Mouse (Mus musculus): ENCODE measurements at regions not wholly inside any gene's neighbourhood (a gene's known extent, or its start where the extent isn't known, plus 50 kb on each side); places are given as distances from the start of the nearest gene placed in this dataset.

DNA sequence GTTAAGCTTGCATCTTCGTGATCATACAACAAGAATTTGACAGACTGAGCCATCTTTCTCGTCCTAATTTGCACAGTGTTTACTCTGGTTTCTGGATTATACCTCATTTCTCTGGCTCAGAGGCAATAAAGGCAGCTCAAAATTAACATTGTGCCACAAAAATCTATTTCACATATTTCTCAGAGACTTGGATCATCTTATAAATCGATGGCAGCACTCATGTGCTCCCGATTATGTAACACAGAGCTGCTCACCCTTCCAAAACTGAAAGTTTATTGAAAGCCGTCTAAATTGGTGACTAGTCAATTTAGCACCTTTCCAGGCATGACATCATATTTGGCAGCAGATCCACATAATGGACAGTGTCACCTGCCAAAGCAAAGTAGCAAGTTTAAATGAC lies 1020.7 kb upstream of the Lrrtm3 start:
- no peak overlapping the region for H3K4me3 ChIP-seq
- intact Hi-C loops (cut with DNase I), result no loop called here
- no peak for TF ChIP-seq CTCF (IDR thresholded peaks at IDR 0.05)
- H3K27ac ChIP-seq, result no peak overlapping the region
- DNase-seq (ENCODE audit: extremely low spot score in 1 of 2, low spot score in 2 of 2), result no peak

DNA sequence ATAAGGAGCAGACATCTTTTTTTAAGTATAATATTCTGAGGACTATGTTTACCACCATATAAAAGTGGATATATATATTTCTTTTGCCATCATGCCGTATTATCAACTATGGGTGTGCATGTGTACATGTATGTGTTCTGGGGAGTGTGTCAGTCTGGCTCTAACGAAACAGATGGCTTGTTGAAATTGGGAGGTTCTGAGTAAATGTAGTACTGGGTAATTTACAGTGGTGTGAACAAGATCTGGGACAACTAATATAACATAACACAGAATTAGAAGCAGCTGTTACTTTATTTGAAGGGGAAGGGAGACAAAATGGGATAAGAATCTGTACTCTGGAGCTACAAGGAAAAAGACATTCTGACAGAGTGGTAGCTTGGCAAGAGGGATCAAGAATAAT lies 1017.3 kb upstream of the Lrrtm3 start:
- no peak overlapping the region for H3K27ac ChIP-seq
- no peak for DNase-seq (ENCODE audit: extremely low spot score in 1 of 2, low spot score in 2 of 2)
- no peak for TF ChIP-seq CTCF (IDR thresholded peaks at IDR 0.05)
- intact Hi-C loops (cut with DNase I), result no loop called here
- no peak overlapping the region for H3K4me3 ChIP-seq

DNA sequence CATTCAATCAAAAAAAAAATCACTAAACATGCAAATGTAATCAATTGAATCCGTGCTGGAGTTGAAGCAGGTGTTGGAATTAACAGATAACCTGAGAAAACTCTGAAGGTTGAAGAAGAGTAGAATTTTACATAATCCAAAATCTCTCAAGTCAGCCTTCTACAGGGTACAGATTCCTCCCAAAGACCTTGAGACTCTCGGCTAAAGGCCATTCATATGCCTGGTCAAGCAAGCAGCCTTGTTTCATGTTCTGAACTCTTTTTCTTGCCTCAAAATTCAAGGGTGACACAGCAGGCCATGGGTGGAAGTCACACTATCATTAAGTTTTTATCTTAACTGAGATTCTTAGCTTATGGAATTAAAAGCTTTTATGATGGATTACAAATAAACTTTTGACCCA lies 994.4 kb upstream of the Lrrtm3 start:
- intact Hi-C loops (cut with DNase I), result no loop called here
- no peak for DNase-seq (ENCODE audit: extremely low spot score in 1 of 2, low spot score in 2 of 2)
- no peak for TF ChIP-seq CTCF (IDR thresholded peaks at IDR 0.05)
- H3K4me3 ChIP-seq, result no peak overlapping the region
- no peak overlapping the region for H3K27ac ChIP-seq

DNA sequence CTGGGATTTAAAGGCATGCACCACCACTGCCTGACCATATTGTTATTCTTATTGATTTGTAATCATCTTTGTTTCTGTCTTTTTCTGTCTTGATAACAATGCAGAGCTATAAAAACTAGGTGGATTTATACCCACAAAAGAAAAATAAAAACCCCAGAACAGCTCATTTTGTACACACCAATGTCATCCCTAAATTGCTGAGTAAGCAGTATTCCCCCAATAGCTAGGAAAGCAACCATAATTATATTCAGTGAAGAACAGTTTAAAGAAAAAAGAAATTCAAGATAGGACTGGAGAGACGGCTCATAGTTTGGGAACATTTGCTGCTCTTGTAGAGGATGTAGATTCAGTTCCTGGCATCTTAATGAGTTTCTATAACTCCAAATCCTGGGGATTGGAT lies 991.6 kb upstream of the Lrrtm3 start:
- Histone ChIP-seq H3K4me3 (no peak overlapping the region), H3K27ac (no peak overlapping the region)
- intact Hi-C loops (cut with DNase I), result no loop called here
- DNase-seq (ENCODE audit: extremely low spot score in 1 of 2, low spot score in 2 of 2), result no peak
- no peak for TF ChIP-seq CTCF (IDR thresholded peaks at IDR 0.05)

DNA sequence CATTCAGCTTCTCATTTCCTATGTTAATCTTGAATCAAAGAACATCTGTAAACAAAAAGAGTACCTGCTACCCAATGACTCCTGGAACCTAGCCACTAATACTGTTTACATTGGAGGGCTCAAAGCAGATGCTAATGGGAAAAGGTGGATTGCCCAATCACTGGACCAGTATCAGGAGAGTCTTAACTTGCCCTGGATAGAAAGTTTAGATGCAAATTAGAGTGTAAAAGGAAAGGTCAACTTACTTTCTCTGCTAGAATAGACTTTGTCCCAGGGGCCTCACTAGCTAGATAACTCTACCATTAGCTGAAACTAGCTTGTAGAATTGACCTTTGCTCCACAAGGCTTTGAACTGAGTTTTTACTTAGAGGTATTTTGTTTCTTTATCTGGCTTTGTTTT lies 968.0 kb upstream of the Lrrtm3 start:
- no peak for TF ChIP-seq CTCF (IDR thresholded peaks at IDR 0.05)
- Histone ChIP-seq H3K4me3 (no peak overlapping the region), H3K27ac (no peak overlapping the region)
- intact Hi-C loops (cut with DNase I), result no loop called here
- no peak for DNase-seq (ENCODE audit: extremely low spot score in 1 of 2, low spot score in 2 of 2)
